Mouse (Mus musculus) cortical plate, adult 2 months (tissue): Measurements from ENCODE around the gene Ffar4.

Source experiments
- CTCF ChIP-seq: fragments of 200-500 bp; IDR thresholded peaks from 2 replicates; pipeline ENCODE4 v1.5.1; 2011; ENCODE audit warnings: mild to moderate bottlenecking, control low read depth, low read length; ENCODE audit not compliant: insufficient read depth; ENCODE audit errors: extremely low read depth
- POLR2A ChIP-seq: fragments of 200-500 bp; IDR thresholded peaks from 2 replicates; pipeline ENCODE4 v1.6.1; 2011; ENCODE audit warnings: mild to moderate bottlenecking, low read length, control low read depth; ENCODE audit not compliant: insufficient read depth; ENCODE audit errors: extremely low read depth

DNA sequence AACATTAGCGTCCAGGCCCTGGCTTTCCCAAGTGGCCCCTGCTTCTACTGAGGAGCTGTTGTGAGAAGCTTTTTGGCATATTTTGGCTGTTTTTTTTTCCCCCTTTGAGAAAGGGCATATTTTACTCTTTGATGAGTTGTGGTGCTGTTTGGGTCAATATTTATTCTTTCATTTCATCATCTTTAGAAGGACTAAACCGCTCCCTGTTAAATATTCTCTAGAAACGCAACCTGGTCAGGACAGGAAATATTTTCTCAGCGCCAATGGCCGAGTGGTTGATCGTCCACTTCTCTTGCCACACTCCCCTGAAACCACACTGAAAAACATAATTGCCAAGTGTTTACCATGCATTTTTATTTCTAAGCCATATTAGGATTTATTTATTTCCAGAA is 28.3 kb downstream of the Ffar4 start, which contains the start of gene Rbp4:
- no peak for TF ChIP-seq POLR2A
- TF ChIP-seq CTCF = no peak
